ENCODE assay signal across 8 mouse cellular contexts in genomic region chr15:12204319-12205159, GRCm38 (mm10). TPM values are rescaled to one million over a fixed set of nuclear protein-coding genes. Genes with fewer than 3 reads are reported as not detected.
DNase-seq lines count a peak whose midpoint lies in the region; ATAC-seq and TF ChIP-seq lines count a peak whose summit lies in the region.

TSS of gene Mtmr12 (plus strand) at chr15:12205028.

- peak within 1 kb of the TSS; percentile 46 for H3K27ac ChIP-seq in cortical plate, adult 2 months (ENCODE audit: insufficient read depth, low read length)

- 0 out of 2 replicates have a peak, but pooled peaks cover 2% of the 10 kb centered on the region for H3K9me3 ChIP-seq in megakaryocyte, embryonic 14.5 days

- H3K4me3 ChIP-seq in cortical plate, adult 2 months (ENCODE audit: insufficient read depth, low read length) = peak within 1 kb of the TSS; percentile 51
- peak within 1 kb of the TSS; percentile 97 for H3K4me3 ChIP-seq in megakaryocyte, embryonic 14.5 days (replicated peaks)

- peaks cover 6% of the 10 kb centered on the region; the same call in 1 of the 2 replicates for H3K4me1 ChIP-seq in cortical plate, adult 2 months (ENCODE audit: control insufficient read depth, insufficient read depth, low read length)
- H3K4me1 ChIP-seq in megakaryocyte, embryonic 14.5 days = peaks cover 58% of the 10 kb centered on the region

- H3K27me3 ChIP-seq in megakaryocyte, embryonic 14.5 days (replicated peaks) = peaks cover 1% of the 10 kb centered on the region

- H3K36me3 ChIP-seq in megakaryocyte, embryonic 14.5 days (replicated peaks; ENCODE audit: low read length) = peaks cover 30% of the 10 kb centered on the region

- TF ChIP-seq CTCF in cortical plate, adult 2 months (IDR thresholded peaks at IDR 0.05; ENCODE audit: extremely low read depth, insufficient read depth, low read length) = no peak

- TF ChIP-seq POLR2A in cortical plate, adult 2 months (IDR thresholded peaks at IDR 0.05; ENCODE audit: extremely low read depth, insufficient read depth, low read length) = peak; percentile 64; the same call in 1 of the 2 replicates

- DNase-seq in gastrocnemius, adult 8-10 months (ENCODE audit: low spot score in 2 of 2) = peak; percentile 99 to 100
- DNase-seq in hindlimb bud, embryonic 11.5 days (ENCODE audit: extremely low spot score, low read depth, low spot score) = peak; percentile 93
- DNase-seq in left cerebral cortex, adult 8-10 months (ENCODE audit: low spot score in 2 of 2) = peak; percentile 96 to 99
- DNase-seq in right cerebral cortex, postnatal 10 days (ENCODE audit: low spot score in 2 of 2) = peak; percentile 100
- DNase-seq in urinary bladder, postnatal 25 days (ENCODE audit: low spot score) = peak; percentile 100

- peak; percentile 84 for ATAC-seq in activated CD4-positive, CD25-positive, alpha-beta regulatory T cell, adult 4 months

RNA-seq across cellular contexts. Expression of gene Mtmr12, which starts in this region (rescaled TPM):
- polyA plus RNA-seq in activated CD4-positive, CD25-positive, alpha-beta regulatory T cell, adult 4 months (2017; shearing (Covaris generic)) = 10 to 100 TPM; 21.0 to 21.2 TPM
- 30.5 and 32.0 TPM in 2 replicates for polyA plus RNA-seq in cortical plate, adult 2 months (2012; rRNA removed)
- 1 to 10 TPM; 2.7 to 4.6 (median 3.7) TPM for total RNA-seq in gastrocnemius, adult 8-10 months (2022)
- 10 to 100 TPM; 42.9 to 47.1 (median 44.7) TPM for total RNA-seq in left cerebral cortex, adult 8-10 months (2022)
- polyA plus RNA-seq in megakaryocyte, embryonic 14.5 days (2012; ENCODE audit: insufficient read depth, low replicate concordance) = 4.4 and 4.6 TPM in 2 replicates

Comparison
In these comparisons a context has a peak if more than half of its experiments do, and no peak if none do; other contexts are left out.
1. Peak in every context shown above with its lines: DNase-seq, ATAC-seq, H3K4me3 ChIP-seq and H3K27ac ChIP-seq.
2. RNA of gene Mtmr12 (total RNA-seq): 42.9 to 47.1 TPM in left cerebral cortex, adult 8-10 months; 2.7 to 4.6 TPM in gastrocnemius, adult 8-10 months; every median in the first group is over 4 times any median in the second.